Mouse (Mus musculus) brain, adult 2 months (tissue): Measurements from ENCODE around the gene Carns1.

Experiments used
- DNase-seq: peaks from one replicate; pipeline ENCODE4 v3.0.0; 2011; ENCODE audit warnings: low read depth, low spot score

Carns1 gene

DNA sequence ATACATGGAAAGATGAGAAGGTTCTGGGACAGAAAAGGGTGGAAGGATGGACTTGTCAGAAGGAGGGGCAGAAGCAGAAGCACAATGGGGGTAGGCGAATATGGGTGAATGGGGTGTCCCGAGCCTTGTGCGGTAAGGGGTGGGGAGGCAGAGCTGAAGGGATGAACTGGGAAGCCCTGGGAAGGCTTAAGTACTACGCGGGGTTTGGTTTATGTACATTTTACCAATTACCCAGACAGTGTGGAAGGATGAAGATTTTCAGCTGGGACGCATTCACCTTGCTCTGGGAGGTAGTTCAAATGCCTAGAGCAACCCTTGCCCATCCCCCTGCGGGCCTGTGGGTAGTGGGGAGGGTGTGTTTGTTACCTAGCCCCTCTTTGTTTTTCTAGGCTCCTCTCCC lies 26.9 kb upstream of the Carns1 start:
- no peak for DNase-seq

DNA sequence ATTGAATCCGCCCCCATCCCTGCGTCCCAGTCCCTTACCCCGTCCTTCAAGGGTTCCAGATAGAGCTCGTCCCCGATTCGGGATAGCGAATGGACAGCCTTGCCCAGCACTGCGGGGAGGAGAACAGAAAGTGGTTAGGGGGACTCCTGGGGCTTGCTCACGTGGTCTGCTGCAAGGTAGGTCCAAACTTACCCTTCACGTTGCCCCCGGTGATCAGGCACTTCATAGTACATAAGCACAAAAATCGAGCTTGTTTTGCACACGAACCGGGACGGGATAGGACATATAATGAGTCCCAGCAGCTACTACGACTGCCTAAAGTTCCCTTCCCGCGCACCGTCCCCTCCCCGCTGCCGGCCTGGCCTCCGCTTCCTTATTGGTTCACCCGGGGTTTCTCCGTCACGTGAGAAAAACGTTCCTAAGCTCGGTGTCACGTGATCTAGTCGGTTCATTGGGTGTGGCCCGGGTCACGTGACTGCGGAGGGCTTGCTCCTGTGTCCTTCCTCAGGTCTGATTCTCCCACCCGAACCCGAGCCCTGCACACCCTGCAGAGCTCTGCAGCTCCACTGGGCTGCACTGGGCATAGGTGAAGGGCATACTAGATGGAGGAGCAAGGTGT lies 26.1 kb upstream of the Carns1 start, which contains the start of gene Rad9a:
Gene Rad9a (minus strand): TSS at position 372 of the 619 bp plus-strand sequence.
- DNase-seq = peak; percentile 99

DNA sequence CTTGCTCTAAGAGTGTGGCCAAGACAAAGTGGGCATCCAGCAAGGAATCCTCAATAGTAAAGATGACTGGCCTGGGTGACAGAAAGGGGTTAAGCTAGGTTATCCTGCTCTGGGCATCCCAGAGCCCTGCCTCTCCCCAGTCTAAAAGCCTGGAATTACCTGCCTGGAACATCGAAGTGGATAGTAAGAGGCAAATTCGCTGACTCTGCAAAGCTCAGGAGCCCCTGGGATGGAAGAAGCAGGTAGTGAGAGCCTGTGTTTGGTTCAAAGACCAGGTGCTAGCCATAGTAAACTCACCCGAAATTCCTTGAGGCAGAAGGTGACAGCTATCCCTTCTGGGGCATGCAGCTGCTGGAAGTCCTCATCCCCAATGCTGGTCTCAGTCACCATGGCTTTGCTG lies 21.9 kb upstream of the Carns1 start:
- DNase-seq = no peak

DNA sequence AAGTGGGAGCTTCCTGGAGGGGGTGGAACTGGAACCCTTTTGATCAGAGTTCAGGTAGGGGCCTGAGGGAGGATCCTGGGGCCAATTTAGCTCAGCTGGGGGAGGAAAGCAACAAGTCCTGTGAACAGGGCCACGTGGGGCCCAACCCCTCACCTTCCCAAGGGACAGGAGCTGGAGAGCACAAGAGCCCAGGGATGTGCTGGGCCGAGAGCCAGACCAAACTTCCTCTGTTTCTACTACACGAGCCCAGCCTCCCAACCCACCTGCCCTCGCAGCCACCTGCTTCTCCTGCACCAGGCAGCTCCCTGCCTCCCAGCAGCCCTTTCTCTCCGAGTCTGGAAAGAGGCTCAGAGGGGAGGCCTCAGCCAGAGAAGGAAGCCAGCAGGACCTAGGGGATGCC lies 21.3 kb upstream of the Carns1 start:
- DNase-seq = peak; percentile 49

DNA sequence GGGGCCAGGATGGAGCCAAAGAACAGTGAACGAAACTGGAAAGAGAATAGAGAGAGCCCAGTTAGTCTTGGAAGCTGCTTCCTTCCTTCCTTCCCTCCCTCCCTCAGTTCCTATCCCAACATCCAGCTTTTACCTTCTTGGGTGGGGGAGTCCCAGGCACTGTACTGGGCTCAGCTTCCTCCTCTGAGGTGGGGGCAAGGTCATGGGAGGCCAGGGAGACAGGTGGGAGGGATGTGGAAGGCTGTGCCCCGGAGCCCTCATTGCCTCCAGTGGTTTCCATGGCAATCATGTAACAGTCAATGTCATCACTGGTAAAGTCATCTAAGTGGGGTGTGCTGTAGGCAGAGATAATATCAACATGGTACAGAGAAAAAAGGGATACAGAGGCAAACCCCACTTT lies 20.8 kb upstream of the Carns1 start:
- no peak for DNase-seq

DNA sequence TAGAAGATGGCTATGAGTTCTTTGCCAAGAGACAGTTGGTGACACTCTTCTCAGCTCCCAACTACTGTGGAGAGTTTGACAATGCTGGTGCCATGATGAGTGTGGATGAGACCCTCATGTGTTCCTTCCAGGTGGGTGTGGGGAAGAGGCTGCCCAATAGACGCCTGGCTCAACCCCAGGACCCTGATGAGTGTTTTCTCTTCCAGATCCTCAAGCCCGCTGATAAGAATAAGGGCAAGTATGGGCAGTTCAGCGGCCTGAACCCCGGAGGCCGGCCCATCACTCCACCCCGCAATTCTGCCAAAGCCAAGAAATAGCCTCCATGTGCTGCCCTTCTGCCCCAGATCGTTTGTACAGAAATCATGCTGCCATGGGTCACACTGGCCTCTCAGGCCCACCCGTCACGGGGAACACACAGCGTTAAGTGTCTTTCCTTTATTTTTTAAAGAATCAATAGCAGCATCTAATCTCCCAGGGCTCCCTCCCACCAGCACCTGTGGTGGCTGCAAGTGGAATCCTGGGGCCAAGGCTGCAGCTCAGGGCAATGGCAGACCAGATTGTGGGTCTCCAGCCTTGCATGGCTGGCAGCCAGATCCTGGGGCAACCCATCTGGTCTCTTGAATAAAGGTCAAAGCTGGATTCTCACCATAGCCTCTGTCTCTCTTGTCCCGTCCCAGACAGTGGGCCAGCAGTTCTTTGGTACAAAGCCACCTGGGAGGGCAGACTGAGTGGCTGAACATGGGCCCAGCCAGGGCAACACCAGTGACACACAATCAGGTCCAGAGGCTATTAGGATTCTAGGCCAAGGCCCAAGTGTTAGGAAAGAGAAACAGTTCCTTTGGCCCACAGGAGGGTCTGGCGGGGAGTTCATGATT lies 19.7 kb upstream of the Carns1 start:
- peak; percentile 89 for DNase-seq

DNA sequence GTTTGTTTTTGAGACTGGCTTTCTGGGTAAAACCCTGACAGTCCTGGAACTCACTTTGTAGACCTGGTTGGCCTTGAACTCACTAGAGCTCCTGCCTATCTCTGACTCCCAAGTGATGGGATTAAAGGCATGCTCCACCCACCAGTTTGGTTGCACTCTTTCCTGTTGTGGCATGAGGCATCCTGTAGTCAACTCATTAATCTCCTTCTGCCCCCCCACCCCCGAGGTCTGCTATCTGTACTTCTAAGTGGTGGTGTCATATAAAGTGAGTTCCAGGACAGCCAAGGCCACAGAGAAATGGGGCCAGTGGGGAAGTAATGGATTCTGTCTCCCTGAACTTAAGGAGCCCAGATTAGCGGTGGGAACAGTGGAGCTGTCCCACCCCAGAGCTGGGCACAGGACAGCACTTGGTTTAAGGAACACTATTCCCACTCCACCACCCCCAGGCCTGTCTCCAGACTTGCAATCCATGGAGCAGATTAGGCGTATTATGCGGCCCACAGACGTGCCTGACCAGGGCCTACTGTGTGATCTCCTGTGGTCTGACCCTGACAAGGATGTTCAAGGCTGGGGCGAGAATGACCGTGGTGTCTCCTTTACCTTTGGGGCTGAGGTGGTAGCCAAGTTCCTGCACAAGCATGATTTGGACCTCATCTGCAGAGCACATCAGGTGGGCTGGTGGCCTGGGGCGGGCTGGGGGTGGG lies 18.9 kb upstream of the Carns1 start:
- DNase-seq = no peak

DNA sequence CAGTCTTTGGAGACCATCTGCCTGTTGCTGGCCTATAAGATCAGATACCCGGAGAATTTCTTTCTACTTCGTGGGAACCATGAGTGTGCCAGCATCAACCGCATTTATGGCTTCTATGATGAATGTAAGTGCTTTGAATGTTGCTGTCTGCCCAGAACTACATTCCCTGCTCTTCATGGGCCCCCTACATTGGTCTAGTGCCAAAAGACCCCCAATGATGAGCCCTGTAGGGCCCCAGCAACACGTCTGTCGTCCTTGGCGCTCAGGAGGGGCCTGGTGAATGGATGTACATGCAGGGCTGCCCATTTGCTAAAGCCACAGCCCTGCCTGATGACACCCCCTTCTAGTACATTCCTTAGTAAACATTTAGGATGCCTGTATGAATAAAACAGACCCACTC lies 17.9 kb upstream of the Carns1 start:
- DNase-seq = no peak

DNA sequence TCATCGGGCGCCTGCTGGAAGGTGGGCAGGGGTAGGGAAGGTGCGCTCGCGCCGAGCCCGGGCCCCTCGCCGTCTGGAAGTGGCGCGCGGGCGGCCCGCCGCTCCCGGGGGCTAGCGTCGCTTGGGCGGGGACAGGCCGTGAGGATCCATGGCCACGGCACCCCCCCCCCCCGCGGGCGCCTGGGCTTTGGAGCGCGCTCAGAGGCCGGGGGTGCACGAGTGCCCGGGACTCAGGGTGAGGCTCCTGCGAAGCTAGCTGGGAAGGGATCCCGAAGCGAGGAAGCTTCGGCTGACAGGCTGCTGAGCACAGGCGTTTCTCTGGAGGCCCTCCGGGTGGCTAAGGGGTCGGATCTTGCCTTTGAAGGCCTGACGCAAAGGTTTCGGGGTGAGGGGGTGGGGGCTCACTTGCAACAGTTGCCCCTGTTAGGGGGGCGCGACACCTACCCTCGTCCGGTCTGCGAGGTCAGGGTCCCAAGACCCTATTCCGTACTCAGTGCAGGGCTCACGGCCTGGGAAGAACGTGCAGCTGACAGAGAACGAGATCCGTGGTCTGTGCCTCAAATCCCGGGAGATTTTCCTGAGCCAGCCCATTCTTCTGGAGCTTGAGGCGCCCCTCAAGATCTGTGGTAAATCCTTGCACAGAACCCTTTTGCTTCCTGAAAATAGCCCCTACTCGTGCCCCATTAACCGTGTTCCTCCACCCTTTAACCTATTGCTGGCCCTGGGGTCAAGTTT lies 17.1 kb upstream of the Carns1 start:
- DNase-seq = peak; percentile 53

DNA sequence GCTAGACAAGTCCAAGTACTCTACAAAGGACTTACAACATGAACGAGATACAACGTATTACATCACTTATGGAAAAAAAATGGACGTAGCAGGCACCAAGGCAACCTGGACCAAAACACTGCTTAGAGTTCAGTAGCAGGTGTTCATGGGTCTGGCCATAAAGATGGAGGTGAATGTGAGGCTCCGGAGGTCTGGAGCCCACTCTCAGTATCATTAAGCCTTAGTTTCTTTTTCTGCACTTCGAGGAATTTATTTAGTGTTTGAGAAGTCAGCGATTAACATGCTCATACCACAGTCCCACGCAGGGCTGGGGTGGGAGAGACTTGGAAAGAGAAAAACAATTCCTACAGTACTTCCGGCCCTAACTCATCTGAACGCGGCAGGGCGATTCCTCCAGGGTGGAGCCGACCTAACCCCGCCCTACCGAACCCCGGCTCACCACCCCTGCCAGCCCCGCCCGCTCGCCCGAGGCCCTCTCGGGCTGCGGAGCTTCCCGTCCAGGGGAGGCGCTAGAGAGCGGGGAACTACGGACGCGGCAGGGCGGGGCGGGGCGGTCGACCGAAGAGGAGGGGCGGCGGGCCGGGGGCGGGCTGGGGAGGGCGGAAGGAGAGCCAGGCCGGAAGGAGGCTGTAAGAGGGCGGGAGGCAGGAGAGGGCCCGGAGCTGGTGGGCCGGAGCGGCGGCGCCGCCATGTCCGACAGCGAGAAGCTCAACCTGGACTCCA lies 16.4 kb upstream of the Carns1 start, which contains the start of gene Ppp1ca:
Gene Ppp1ca (plus strand): TSS at position 538 of the 723 bp plus-strand sequence.
- DNase-seq = peak; percentile 97

DNA sequence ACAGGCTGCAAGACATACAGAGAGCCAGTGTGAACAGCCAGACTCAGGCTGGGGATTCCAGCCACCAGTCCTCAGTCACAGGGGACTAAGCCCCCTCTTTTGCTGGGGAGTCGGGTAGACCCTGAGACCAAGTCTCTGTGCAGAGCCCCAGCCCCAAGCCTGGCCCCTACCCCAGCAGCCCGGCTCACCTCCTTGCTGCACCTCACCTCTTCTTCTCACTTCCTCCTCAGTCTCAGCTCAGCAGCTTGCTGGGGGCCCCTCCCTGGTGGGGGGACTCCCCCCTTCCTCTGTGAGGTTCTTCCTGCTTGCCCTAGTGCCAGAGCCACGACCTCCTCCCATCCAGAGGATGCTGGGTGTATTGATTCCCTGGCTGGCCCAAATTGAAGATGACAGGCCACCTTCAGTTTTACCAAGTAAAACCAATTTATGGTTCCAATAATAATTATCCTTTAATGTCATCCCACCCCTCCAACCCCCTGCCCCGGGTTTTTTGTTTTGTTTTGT lies 15.6 kb upstream of the Carns1 start, which contains the start of gene Tbc1d10c:
Gene Tbc1d10c (minus strand): TSS at position 454 of the 504 bp plus-strand sequence.
- no peak for DNase-seq

DNA sequence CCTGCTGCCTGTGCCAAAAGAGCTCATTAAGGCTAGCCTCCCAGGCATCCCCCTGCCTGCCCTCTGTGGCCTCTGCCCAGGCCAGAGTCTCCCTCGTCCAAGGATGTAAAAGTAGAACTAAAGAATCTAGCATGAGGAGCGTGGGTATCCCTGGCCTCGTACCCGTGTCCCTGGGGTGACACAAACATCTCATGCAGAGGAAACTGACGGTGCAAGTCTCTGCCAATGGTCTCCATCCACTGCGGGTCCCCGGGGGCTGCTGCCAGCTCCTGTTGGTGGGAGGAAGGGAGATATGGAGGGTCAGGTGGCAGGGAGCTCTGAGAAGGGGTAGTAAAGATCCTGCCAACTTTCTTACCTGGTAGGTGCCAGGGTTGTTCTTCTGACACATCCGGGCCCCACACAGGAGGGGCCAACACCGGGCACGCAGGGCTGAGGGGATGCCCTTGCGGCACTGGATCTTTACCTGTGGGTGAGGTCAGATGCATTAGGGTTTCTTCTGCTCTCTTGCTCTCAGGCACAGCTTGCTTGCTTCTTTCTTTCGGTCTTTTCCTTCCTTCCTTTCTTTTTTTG lies 13.9 kb upstream of the Carns1 start:
- no peak for DNase-seq

DNA sequence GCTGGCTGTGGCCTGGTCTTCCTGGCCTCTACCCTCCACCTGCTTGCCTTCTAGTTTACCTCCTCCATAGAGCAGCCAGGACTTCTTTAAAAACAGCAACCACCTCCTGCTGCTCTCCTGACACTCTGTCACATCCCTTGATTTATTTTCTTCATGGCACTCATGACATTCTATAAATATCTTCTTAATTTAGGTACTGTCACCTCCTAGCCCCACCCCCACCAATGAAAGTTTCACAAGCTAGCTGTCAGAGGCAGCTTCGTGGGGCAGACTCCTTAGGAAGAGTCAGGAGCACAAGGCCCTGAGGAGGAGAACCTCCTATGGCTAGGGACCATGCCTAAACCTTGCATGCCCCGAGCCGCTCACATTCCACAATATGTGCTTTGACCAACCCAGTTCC lies 12.0 kb upstream of the Carns1 start:
- peak; percentile 40 for DNase-seq

DNA sequence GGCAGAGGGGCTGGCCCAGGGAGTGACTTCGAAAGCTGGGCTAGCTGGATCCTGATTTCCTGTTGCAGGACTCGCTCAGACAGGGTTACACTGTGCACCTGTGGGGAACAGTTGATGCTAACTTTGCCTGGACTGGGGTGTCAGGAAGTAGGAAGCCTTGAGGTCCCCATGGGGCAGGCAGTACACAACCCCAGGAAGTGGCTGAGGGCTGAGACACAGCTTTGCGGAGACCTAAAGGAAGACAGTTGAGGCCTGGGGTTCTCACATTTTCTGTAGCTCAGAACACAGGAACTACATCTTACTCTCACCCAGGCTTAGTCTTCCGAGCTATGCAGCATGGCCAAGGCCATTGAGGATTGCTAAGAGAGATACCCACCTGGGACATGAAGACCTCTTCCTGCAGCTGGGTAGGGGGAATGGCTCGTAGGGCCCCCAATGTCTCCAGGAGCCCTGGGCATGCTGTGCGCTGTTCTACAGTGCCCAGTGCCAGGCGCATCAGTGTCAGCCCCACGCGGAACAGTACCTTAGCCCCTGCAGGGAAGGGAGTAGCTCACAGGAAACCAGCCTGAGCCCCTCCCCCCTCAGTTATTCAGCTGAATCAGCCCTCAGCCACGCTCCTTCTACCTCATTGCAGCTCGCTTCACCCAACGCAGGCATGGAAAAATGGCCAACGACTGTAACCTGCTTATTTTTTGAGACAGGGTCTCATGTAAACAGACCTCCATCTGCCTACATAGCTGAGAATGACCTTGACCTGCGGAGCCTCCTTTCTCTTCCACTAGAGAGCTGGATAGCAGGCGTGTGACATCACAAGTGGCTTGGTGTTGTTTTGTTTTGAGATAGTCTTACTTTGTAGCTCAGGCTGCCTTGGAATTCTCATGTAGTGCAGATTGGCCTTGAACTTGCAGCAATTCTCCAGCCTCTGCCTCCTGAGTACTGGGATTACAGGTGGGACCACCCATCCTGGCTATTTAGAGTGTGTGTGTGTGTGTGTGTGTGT lies 10.0 kb upstream of the Carns1 start:
- no peak for DNase-seq

DNA sequence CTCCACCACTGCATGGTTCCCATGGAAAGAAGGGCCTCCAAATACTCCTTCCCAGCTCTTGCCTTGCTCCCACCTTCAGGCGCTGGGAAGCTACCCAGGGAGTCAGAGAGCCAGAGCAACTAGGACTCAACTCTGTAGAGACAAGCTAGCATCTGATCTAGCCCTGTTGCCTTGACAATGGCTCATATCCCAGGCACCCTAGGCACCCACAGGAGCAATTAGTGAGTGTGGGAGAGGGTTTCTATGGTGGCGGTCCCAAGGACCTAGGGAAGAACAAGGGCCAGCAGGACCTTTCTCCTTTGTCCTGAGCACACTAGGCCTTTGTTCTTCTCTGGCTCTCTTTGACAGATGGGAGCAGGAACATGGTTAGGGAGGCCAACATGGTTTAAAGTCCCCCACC lies 8.4 kb upstream of the Carns1 start:
- DNase-seq = peak; percentile 80

DNA sequence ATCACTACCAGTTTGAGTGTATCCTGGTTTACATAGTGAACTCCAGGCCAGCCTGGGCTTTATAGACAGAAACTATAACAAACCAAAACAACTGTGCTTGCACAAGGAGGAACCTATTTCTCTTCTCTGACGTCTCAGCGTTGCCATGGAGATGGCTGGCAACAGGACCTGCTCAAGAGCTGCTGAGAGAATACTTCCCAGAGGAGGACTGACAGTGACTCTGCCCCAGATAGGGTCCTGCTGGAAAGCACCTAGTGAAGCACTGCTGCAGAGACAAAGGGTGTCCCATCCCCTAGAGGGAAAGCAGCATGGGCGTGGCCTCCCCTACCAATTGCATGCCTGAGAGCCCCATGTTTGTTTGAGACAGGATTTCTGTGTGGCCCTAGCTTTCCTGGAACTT lies 6.6 kb upstream of the Carns1 start:
- peak; percentile 91 for DNase-seq

DNA sequence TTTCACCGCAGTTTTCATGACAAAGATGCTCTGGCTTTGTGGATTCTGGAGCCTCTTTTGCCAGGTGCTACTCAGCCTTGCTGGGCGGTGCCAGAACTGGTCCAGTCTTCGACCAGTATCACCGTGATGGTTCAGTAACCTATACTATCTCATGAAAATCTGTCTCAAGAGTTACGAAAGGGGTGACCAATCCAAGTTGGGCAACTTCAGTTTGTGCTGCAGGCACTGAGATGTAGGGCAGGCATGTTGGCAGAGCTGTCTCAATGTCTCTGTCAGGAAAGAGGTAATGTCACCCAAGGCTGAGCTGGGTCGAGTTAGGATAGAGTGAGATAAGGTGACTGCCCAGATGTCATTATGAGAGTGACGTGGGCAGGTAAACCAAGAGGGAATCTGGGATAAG lies 5.1 kb upstream of the Carns1 start:
- no peak for DNase-seq

DNA sequence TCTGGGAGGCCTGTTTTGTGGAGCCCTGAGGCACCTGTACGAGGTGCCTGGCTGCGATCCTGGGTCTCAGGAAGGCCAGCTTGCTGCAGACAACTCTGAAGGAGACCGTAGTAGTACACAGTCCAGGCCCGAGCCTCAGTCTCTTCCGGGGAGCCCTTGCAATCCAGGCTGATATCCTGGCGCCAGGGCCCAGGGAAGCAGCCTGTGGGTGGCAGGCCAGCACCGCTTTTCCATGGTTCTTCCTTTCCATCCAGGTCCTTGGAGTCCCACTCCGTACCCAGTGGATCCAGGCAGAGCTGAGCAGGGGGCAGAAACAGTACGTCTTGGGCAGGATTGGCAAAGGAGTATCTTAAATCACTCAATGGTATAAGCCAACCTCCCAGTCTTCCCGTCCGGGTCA lies 2.4 kb downstream of the Carns1 start:
- DNase-seq = no peak
